Mouse (Mus musculus) ES-Bruce4 (cell line): ENCODE results near the gene Ptpn20. TPM values are rescaled to one million over a fixed set of nuclear protein-coding genes. Genes with fewer than 3 reads are reported as not detected.
A peak's percentile ranks its signal among the peaks of the same experiment; 100 is the strongest.

Source experiments
- H3K27ac ChIP-seq: 2 replicates; pipeline ENCODE4 v1.5.1; 2012; ENCODE audit warnings: low read length, inconsistent platforms; ENCODE audit not compliant: insufficient read depth
- H3K27me3 ChIP-seq: 2 replicates; pipeline ENCODE4 v1.6.1; 2012; ENCODE audit warnings: mild to moderate bottlenecking, low read length, inconsistent platforms; ENCODE audit not compliant: control insufficient read depth, poor library complexity, insufficient read depth, severe bottlenecking
- H3K36me3 ChIP-seq: 2 replicates; pipeline ENCODE4 v1.6.1; 2012; ENCODE audit warnings: inconsistent platforms, mild to moderate bottlenecking, low read length, moderate library complexity; ENCODE audit not compliant: control insufficient read depth, poor library complexity, insufficient read depth, severe bottlenecking
- H3K4me1 ChIP-seq: one replicate; pipeline ENCODE4 v1.8.1; 2011; ENCODE audit warnings: low read length; ENCODE audit not compliant: control insufficient read depth, insufficient read depth
- H3K4me3 ChIP-seq: 2 replicates; pipeline ENCODE4 v1.5.1; 2011; ENCODE audit warnings: low read depth, mild to moderate bottlenecking, low read length
- H3K9ac ChIP-seq: 2 replicates; pipeline ENCODE4 v1.6.1; 2012; ENCODE audit warnings: low read depth, mild to moderate bottlenecking, inconsistent platforms; ENCODE audit not compliant: poor library complexity, severe bottlenecking
- H3K9me3 ChIP-seq: replicated peaks from 2 replicates; pipeline ENCODE4 v1.6.1; 2012; ENCODE audit warnings: mild to moderate bottlenecking, low read length, inconsistent platforms; ENCODE audit not compliant: control insufficient read depth, poor library complexity, insufficient read depth, severe bottlenecking
- CTCF ChIP-seq: IDR thresholded peaks from one replicate; pipeline ENCODE4 v1.8.1; 2011; ENCODE audit warnings: low read depth, low read length
- EP300 ChIP-seq: IDR thresholded peaks from 2 replicates; pipeline ENCODE4 v1.6.1; 2011; ENCODE audit warnings: low read depth, low read length; ENCODE audit not compliant: insufficient read depth
- POLR2A ChIP-seq: IDR thresholded peaks from one replicate; pipeline ENCODE4 v1.8.1; 2011; ENCODE audit warnings: low read length; ENCODE audit not compliant: insufficient read depth
- polyA plus RNA-seq: library from polyadenylated mRNA; stranded (reverse); fragments of >200 nt; gene quantifications from 2 replicates; pipeline ENCODE4 v1.2.4, GENCODE M21; 2011; ENCODE audit warnings: low read depth; ENCODE audit not compliant: missing spikeins, insufficient read depth, insufficient read length

The Ptpn20 gene
- polyA plus RNA-seq, 1 experiment = 0.51 TPM

DNA sequence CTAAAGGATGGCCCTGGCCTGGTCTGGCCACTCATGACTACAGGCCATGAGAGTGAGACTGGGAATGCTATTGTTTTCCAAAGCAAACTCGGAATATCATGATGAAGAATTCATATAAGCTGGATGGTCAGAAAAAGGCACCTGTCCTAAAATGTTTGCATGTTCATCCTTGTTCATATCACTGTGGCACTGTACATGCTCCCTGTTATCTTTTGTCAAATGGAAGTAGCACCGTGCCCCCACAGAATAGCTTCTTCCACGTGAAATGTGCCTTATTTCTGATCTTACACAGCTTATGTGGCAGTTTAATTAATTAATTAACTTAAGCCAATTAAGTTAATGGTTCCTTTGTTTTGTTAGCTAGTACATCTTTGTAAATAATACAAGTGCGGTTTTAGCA lies 45.3 kb downstream of the Ptpn20 start:
- no peaks in the 10 kb centered on the region for H3K4me1 ChIP-seq
- H3K27ac ChIP-seq = no peak overlapping the region
- TF ChIP-seq EP300 = no peak
- no peak for TF ChIP-seq CTCF
- no peak for TF ChIP-seq POLR2A
- H3K9me3 ChIP-seq = no peaks in the 10 kb centered on the region
- H3K27me3 ChIP-seq = no peaks in the 10 kb centered on the region
- no peaks in the 10 kb centered on the region for H3K36me3 ChIP-seq
- no peak overlapping the region for H3K4me3 ChIP-seq
- H3K9ac ChIP-seq = no peak overlapping the region

DNA sequence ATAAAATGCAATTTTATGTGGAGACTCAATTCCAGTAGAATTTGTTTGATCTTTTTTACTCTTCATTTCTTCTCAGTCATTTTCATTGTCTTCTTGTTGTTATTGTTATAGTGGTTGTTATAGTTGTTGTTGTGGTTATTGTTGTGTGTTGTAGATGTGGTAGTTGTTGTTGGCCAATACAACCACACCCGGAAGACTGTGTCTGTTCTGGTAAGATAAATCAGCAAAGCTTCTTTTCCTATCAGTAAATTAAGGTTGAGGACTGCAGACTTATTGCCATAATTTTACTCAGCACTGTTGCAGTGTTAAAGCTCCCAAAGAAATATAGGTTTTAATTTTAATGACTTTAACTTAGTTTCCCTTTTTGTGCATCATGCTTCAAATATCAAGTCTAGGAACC lies 45.8 kb downstream of the Ptpn20 start:
- Histone ChIP-seq H3K9ac (no peak overlapping the region), H3K36me3 (no peaks in the 10 kb centered on the region), H3K4me1 (no peaks in the 10 kb centered on the region), H3K27ac (no peak overlapping the region), H3K9me3 (no peaks in the 10 kb centered on the region), H3K4me3 (no peak overlapping the region), H3K27me3 (no peaks in the 10 kb centered on the region)
- TF ChIP-seq CTCF = no peak
- no peak for TF ChIP-seq EP300
- no peak for TF ChIP-seq POLR2A

DNA sequence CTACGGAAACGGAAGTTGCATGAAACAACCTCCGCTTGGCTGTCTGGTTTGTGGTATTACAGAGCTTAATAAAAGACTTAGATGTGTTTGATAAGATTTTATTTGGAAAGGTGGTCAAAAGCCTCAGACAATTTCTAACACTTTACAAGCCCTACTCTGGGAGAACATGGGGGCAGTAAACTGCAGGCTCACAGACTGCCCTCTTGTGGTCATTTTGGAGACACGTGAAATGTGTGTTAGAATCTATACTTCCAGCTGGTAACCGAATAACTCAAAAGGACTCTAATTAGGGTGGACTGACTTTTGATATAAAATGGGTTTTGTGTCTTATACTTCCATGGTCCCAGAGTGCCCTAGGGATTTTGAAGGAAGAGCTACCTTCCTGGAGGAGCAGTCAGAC lies 50.4 kb downstream of the Ptpn20 start:
- no peak overlapping the region for H3K9ac ChIP-seq
- H3K27ac ChIP-seq = no peak overlapping the region
- no peaks in the 10 kb centered on the region for H3K36me3 ChIP-seq
- H3K4me3 ChIP-seq = no peak overlapping the region
- H3K27me3 ChIP-seq = no peaks in the 10 kb centered on the region
- H3K9me3 ChIP-seq = no peaks in the 10 kb centered on the region
- H3K4me1 ChIP-seq = no peaks in the 10 kb centered on the region
- TF ChIP-seq CTCF (peak; percentile 19), POLR2A (no peak), EP300 (no peak)

DNA sequence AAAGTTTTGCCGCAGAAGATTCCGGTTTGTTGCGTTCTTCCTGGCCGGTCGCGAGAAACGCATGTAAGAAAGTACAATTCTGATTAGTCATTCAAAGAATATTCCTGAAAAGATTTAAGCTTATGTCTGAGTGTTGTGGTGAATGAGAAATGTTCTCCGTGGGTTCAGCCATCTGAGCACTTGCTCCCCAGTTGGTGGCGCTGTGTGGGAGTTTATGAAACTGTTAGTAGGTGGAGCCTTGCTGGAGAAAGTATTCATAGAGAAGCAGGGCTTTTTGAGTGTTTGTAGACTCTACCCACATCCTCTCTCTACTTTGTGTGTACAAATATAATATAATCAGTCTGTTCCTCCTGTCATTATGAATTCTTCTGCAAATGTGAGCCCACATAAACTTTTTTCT lies 61.7 kb downstream of the Ptpn20 start:
- Histone ChIP-seq H3K27me3 (no peaks in the 10 kb centered on the region), H3K9me3 (peaks cover 15% of the 10 kb centered on the region)

DNA sequence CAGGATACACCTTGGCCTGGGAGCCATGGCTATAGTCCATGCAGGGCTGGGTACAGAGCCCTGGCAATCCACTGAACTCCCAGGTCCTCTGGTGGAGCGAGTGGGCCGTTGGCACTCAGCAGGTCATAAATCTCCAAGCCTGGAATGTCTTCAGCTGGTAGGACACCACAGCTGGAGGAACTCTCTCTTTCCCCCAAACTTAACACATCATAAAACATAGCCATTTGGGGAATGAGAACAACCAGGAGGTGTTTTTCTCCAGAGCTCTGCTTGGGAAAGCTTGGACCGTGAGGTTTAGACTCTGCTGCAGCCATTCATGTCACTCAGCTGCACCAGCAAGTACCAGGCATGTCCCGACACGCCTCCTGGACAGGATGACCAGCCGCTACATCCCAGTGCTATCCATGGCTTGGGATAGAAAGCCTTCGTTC lies 68.5 kb downstream of the Ptpn20 start:
- Histone ChIP-seq H3K9me3 (no peaks in the 10 kb centered on the region), H3K9ac (no peak overlapping the region), H3K4me3 (no peak overlapping the region), H3K36me3 (no peaks in the 10 kb centered on the region), H3K27me3 (no peaks in the 10 kb centered on the region), H3K4me1 (no peaks in the 10 kb centered on the region), H3K27ac (no peak overlapping the region)
- no peak for TF ChIP-seq POLR2A
- TF ChIP-seq EP300 = no peak
- TF ChIP-seq CTCF = no peak

More for the DNA sequence above, 61.7 kb downstream of the Ptpn20 start:
- Histone ChIP-seq H3K9ac (no peak overlapping the region), H3K4me3 (no peak overlapping the region), H3K4me1 (no peaks in the 10 kb centered on the region), H3K27ac (no peak overlapping the region), H3K36me3 (no peaks in the 10 kb centered on the region)
- TF ChIP-seq EP300 = no peak
- no peak for TF ChIP-seq CTCF
- no peak for TF ChIP-seq POLR2A

DNA sequence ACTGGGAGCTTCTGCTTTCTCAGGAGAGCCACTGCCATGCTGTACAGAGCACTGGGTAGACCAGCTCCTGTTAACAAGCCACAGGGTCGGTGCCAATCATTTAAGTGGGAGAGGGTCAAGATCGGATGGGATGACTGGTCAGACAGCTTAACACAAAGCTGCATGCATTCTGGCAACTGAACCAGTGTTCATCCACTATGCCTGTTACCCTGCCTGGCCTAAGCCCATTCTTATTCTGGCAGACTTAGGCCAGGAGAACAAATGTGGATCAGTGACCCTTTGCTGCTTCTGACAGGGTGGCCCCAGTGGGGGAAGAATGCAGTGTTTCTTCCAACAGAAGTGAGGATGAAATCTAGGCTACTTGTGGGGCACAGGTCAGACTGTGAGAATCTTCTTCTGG lies 69.3 kb downstream of the Ptpn20 start:
- no peak overlapping the region for H3K4me3 ChIP-seq
- H3K4me1 ChIP-seq = no peaks in the 10 kb centered on the region
- no peak overlapping the region for H3K9ac ChIP-seq
- H3K27ac ChIP-seq = no peak overlapping the region
- no peaks in the 10 kb centered on the region for H3K36me3 ChIP-seq
- H3K27me3 ChIP-seq = no peaks in the 10 kb centered on the region
- TF ChIP-seq CTCF (no peak), POLR2A (no peak), EP300 (no peak)
- no peaks in the 10 kb centered on the region for H3K9me3 ChIP-seq
